Mouse (Mus musculus) lung, postnatal 14 days (tissue): ENCODE measurements at regions not wholly inside any gene's neighbourhood (a gene's known extent, or its start where the extent isn't known, plus 50 kb on each side); places are given as distances from the start of the nearest gene placed in this dataset.

Experiments used
- DNase-seq: peaks from one replicate; pipeline ENCODE4 v3.0.0; 2021

DNA sequence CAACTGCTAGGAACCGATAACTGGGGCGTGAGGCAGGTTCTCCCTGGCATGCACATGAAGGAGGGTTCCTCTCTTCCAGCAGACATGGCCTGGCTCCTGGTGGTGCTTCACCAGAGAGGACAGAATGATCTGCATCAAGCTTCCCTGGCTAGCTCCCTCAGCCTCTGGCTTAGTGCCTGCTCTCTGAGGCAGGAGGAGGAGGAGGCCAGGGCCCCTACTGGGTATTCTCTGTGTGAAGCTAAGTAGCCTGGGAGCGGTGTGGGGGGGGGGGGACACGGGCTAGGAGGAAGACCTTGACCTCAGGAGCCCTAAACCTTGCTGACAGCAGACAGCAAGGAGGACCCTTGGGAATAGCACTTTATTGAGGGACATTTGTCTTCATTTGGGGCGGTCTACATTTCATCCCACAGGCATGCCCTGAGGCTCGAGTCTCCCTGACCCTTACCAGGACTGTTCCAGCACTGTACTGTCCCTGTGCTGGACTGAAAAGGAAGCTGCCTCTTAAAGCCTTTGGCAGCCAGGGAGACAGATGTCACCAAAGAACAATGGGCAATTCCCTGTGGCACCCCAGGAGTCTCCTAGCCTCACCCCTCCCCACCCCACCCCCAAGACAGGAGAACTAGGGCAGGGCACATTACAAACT is 335.7 kb downstream of the H2al1j start:
- peak; percentile 23 for DNase-seq

DNA sequence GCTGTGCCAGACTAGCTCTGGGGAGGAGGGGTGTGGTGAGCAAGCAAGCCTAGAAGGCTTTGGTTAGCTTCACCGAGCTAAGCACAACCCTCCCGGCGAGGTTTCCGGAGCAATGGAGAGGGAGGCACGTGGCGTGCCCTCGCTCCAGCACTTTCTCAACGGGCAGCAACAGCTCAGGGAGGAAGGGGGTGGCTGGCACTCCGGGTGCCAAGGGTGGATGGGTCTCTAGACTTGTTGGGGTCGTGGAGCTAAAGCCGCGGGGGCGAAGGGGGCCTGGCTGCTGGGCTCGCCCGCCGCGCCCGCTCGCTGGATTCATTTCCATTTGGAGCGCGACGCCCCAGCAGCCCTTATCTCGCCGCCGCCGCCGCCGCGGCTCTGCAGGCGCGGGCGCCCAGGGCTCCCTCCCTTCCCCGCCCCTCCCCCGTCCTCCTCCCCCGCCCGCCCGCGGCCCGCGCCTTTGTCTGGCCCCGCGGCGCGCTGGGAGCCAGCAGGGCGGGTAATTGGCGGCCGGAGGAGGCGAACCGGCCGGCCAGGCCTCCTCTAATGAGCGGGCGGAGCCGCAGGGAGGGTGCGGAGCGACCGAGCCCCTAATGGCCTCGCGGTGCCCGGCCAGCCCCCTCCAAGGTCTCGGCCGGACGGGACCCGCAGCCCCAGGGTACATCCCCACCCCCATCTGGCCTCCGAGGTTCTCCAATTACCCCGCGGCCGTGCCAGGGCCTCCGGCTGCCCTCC is 336.9 kb downstream of the H2al1j start:
- DNase-seq, result peak; percentile 55

DNA sequence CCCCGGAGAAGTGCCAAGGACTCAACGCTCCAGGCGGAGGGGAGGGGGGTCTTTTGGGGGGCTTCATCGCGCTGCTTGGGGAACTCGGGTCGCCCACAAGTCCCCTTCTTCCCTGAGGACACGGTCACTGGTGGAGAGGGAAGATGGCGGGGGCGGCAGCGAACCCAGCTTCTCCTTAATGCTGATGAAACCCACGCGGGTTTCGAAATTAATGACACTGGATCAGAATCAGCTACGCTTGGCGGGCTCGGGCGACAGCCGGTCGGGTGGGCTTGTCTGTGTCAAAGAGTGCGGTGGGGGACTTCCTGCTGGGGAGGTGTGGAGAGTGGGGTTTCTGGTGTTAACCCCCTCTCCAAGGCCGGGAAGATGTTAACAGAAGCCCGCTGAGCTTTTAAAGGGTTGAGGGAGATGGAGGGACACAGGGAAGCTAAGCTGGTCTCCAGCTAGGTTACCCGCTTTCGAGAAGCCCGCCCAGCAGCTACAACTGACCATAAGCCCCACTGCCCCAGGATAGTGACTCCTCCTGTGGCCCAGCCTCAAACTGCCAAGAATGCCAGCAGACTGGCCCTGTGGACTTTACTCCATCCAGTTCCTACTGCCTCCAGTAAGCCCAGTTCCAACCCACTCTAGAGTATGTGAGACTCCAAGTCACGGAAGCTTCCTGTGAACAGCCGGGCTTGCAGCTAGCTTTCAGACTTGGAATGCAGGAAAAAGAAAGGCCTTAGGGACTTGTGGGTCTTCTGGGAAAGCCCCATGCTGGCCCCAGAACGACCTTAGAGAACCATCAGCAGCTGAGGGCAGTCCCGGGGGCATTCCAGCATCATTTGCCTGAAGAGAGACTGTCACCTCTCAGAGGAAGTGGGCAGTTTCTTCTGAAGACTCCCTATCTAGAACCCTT is 337.7 kb downstream of the H2al1j start:
- DNase-seq, result no peak

DNA sequence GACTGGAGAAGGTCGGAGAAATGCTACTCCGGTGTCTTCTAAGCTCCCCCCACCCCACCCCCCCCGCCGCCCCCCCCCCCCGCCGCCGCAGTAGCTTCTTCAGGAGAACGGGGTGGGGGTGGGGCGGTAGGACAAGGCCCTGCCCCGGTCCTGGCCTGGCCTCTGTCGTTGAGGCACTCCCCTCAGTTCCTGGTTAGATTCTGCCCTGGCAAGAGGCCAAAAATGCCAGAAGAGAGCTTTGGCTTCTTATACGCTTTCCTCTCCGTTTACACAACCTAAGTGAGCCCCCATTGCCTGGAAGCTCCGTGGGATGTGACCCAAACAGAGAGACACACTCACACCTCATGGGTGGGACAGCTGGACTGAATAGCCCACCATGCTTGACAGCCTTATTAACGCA is 338.9 kb downstream of the H2al1j start:
- DNase-seq, result no peak

DNA sequence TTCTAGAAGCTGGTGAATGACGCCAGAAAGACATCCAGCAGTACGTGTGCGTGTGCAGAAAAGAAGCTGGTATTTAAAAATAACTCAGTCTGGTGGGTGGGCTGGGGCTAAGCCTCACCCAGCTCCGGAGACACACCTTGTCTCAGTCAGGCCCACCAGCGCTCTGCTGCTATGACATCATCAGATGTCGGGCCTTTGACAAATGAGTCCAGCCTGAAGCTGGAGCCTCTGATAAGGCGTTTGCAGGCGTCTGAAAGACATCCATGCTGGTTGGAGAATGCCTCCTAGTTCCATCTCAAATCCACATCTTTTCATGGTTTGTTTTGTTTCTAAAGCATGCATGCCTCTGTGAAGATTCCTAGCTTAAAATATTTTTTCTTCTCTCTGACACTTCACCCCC is 344.2 kb downstream of the H2al1j start:
- no peak for DNase-seq

DNA sequence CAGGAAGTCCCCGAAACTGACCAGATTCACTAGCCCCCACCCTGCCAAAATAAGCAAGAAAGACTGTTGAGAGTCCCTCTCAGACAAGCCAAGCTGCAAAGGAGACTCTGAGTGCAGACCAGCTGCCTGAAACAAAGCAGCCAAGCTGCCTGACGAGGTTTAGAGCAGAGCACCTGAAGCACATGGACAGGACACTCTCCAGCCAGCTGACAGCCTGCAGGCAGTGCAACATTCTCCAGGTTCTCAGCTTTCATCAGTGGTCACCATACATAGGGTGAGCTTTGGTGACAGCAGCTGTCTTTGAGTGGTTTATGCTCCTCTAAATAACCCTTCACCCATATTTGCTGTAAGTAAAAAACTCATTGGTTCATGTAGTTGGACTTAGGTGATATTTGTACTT is 350.5 kb downstream of the H2al1j start:
- DNase-seq, result no peak

DNA sequence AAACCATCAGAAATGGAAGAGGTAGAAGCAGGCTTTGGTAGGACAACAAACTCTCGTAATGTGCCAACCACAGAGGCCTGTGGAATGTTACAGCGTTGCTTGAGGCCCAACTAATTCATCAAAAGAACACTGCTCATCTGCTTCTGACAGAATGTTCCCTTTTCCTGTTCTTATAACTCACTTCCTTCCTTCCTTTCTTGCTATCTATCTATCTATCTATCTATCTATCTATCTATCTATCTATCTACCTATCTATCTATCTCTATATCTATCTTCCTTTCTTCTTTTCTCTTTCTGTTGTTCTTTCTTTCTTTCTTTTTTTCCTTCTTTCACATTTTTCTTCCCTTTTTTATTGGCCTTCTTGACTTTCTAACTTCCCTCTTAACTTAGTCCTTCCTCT is 353.7 kb downstream of the H2al1j start:
- DNase-seq, result no peak

DNA sequence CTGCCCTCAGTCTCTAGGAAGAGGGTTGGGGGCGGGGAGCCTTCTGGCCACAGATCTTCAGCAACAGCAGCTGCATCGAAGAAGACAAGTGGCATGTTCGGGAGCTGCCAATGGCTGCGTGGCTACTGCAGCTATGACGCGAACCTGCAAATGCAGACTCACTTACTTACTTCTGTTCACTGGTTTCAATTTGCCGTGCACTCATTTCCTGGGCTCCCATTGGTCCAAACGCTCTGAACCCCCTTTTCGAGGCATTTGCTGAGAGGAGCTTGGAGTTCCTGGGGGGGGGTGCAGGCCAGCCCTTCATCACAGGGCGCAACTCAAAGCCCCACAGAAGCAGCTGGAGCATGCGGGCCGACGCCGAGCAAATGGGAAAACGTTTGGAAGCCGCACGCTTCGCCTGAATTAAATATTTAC is 362.4 kb downstream of the H2al1j start:
- no peak for DNase-seq

DNA sequence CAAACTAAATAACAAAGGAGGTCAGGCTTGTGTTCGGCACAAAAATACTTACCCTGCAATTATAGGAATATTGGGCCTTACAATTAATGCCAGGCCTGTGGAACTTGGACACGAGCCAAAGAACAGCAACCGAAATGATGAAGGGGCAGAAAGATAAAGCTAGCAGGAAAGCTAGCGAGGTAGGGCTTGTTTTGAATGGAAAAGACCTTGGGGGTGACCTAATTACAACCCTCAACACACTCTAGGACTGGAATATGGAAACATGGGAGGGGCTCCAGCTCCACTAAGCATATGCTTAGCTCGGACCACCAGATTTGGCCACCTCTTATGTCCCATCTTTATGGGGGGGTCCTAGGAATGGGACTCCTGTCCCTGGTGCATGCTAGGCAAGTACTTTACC is 362.8 kb downstream of the H2al1j start:
- no peak for DNase-seq

DNA sequence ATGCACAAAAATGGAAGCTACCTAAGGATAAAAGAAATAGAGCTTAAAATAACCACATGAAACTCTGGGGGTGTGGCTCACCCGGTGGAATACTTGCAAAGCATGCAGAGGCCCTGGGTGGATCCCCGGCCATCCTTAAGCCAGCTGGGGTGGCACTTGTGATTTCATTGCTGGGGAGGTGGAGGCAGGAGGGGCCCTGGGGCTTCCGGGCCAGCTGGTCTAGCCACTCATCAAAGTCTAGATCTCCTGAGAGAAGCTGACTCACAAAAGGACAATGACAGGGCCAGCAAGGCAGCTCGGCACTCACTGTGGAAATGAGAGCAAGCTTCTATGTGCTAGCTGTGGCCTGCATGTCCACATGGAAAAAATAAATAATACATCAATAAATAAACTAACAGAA is 363.4 kb downstream of the H2al1j start:
- DNase-seq, result no peak

DNA sequence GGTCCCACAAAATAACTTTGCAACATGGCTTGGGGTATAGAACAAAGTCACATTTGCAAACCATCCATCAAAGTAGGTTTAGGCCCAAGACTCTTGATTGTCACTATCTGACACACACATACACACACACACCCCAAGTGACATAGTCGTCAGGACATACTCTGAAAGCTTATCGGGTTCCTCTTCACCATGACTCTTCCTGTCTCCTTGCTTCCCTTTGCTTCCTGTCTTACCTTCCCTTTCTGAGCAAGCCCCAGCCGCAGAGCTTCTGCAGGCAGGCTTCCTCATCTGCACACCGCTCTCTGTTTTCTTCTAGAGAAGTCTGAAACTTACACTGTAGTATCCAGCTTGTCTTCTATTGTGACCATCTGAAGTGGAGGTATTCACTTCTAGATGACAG is 368.9 kb downstream of the H2al1j start:
- no peak for DNase-seq

DNA sequence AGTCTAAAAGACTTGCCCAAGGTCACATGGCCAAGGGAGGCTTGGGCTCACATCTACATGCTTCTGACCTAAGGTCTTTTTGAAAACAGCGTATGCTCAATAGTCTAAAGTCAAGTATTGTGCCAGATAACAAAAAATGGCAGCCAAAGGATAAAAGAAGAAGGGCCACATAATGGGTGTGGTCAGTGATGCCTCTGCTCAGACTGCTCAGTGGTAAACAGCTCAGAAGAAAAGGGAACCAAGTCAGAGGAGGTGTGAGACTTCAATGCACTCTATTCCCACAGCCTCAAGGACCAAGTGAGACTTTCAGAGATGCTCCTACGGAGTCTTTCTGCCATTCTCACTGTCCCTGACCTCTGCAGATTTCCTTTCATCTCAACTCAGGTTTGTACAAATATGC is 373.5 kb downstream of the H2al1j start:
- no peak for DNase-seq

DNA sequence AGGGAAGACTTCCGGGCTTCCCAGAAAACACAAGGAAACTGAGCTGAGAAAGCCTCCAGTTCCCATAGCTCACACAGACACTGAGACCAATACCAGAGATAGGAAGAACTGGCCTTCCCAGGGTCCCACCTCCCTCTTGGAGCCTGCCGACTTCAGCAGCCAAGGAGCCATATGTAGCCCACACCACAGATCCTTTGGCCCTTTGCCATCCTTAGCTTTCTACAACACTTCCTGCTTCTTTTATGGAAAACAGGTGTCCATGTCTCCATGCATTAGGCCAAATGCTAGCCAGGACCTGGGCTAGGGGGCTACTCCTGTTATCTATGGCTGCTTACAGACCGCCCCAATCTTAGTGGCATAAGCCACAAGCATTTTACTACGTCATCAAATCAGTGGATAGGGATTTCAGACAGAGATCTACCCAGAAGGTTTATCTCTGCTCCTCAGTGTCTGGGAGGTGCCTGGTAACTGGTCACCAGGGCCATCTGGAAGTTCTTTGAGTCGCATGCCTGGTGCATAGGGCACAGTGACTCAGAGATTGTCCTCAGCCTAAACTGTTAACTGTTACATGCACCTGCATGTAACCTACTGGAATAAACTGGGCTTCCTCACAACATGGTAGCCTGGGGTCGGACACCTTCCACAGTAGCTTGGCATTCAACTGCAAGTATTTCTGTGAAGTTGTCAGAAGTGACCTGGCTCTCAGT is 378.4 kb downstream of the H2al1j start:
- DNase-seq, result no peak

DNA sequence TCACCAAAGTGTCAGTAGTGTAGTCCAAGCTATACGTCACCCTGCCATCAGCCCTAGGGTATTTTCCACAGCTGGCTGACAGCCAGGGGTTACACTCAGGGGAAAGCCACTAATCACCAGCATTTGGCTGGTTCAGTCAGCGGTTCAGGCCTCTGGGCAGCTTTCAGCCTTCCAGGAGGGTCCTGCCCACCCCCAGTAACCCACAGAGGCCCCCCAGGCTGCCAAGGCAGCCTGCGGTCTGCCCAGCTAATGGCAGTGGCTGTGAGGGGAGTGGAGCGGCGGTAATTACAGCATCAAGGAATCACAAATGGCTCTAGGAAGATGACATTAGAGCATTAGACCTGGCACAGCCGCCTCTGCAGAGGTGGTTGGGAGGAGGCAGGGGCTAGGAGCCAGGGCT is 379.7 kb downstream of the H2al1j start:
- no peak for DNase-seq

DNA sequence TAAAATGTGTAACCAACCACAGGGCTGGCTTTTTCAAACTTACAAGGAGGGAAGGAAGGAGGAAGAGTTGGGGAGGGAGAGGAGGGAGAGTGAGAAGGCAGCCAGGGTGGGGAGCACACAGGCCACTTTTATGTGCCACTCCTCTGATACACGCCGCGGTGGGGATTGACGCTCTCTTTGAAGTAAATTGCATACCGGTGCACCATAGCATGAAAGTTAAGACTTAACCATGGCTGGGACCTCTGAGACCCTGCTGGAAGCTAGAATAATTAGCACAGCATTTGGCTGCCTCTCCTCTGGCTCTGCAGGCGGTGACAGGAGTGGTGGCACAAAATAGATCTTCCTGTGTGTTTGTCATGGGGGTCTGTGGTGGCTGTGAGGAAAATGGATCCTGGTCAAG is 380.7 kb downstream of the H2al1j start:
- DNase-seq, result no peak

DNA sequence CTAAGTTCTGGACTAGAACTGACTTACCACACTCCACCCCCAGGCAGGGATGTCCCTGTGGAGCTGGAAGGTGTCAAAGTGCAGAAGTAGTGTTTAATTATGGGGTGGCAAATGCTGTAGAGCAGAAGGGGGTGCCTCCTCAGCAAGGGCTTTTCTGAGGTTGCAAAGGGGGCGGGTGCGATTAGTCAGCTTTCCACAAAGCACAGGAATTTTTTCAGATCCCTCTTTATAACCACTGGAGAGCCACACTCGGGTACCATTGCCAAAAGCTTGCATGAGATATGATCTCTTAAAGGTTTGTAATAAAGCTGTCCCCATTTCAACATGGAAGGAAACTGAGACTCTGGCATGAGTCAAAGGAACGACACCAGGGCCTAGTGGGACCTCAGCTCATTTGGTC is 381.7 kb downstream of the H2al1j start:
- no peak for DNase-seq

DNA sequence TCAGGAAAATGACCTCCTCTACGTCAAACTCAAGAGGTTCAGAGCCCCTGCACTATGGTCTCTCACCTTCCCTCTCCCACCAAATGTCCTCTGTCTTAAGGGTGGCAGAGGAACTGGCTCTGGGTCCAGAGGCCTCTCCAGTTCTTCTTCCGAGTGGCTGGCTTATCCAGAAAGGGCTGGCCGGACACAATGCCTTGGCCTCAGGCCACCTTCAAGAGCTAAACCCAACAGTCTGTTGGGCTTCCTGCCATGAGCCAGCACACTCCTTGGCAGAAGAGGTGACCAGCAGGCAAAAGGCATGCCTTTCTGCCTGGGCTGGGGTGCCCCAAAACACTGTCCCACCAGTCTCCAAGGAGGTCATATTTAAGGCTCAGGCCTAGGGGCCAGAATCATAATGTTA is 385.8 kb downstream of the H2al1j start:
- peak; percentile 59 for DNase-seq

DNA sequence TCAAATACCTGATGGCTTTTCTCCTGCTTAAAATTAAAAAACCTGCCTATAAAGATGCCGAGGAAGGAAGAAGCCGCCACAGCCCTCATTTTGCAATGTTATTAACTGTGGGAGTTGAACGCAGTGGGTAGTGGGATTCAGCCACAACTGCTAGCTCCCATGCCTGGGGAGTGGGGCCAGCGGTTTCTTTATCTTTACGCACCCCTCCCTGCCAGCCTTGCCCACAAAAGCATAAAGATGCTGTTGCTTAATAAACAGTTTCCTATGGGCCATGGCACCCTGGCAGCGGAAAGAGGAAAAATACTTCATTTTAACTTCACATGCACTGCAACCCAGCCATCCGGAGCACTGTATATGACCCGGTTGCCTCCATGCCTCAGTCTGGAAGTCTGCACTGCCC is 389.2 kb downstream of the H2al1j start:
- no peak for DNase-seq

DNA sequence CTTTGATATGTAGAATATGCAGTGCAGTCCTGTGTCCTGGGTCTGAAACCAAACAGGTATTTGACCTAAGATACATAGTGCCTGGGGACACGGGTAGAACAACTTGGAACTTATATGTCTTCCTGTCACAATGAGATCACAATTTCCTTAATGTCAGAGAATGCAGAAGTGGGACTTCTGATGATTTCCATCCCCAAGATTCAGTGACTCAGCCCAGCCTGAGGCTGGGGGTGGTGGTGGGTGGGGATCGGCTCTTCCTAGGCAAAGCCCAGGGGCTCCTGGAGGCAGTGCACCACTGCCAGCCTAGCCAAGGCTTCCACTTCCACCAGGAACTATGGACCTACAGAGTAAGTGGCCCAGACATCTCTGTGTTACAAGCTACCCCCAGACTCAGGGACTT is 391.2 kb downstream of the H2al1j start:
- DNase-seq, result no peak

DNA sequence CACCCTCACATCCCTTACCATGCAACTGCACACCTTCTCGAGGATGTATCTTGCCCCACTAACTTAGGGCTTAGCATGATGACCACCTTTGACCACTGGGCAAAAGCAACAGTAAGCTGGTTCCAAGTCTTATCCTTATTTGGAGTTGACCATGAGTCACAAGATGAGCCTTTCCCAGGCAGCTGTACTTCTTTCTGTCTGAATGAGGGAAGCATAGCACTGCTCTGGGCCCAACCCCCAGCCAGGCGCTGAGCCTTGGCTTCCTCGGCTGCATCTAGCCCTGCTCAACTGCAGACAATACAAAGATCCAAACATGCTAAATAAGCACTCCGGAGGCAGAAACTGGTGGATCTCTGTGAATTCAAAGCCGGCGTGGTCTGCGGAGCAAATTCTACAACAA is 392.9 kb downstream of the H2al1j start:
- peak; percentile 8 for DNase-seq

DNA sequence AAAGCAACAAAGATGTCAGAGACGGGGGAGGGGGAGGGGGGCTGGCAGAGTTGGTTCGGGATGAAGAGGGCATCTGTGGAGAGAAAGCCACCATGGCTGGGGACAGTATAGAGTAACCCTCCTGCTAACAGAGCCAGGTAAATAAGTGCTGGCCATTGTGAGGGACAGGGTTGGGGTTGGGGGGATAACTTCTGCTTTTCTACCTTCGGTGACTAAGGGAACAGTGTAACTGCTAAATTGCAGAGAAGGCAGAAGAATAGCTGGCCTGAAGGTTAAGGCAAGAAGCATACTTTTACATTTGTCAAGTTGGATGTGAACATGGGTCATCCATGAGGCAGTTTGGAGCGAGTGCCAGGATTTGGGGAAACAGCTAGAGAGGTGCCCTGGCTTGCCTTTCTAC is 395.1 kb downstream of the H2al1j start:
- DNase-seq, result no peak

DNA sequence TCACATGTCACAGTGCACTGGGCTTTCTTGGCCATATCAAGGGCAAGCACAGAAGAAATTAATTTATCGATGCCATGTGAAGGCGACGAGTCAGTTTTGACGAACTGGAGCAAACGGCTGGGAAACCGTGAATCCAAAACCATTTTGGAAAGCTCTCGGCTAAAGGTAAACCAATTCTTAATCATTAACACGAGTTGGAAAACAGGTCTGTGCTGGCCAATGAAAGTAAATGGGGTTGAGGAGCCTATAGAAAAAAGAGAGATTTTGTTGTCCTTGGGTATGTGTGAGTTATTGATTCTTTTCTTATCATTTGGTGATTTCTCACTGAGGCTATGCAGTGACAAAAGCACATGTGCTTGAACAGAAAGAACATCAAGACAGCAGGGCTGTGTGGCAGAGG is 397.1 kb downstream of the H2al1j start:
- no peak for DNase-seq

DNA sequence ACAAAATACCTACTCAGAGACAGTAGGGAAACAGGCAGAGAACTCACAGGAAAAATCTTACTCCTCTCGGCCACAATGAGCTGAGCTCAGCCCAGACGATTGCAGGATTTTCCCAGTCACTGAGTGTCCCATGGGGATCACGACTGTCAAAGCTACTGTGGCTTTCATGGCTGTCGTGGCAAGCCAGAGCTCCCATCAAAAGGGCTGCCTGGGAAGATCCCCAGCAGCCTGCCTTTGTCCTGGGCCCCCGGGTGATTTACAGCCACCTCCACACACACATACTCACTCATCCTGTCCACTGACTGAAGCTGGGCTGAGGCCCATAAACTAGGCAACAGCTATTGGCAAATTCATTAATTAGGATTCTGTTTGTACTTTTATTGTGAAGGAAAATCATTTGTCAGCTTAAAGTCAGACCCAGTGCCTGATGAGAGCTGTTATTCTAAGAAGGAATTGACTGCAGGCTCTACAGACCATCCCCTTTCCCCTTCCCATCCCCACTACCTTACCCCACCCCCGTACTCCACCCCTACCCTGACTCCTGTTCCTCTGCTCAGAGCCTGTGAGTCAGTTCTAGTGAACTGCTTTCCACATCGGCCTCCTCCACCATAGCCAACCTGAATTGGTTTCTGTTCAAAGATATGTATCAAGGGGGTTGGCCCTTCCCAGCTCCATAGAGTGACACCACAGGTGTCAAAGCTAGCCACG is 399.1 kb downstream of the H2al1j start:
- no peak for DNase-seq
